Mouse (Mus musculus) spleen, postnatal 36 days (tissue): ENCODE data around the gene Gcgr.
"Not testable (repeated sequence)": the region's sequence is repeated elsewhere in the genome, so short reads cannot be mapped to it uniquely, and the experiment has no call there.

Source experiments
- DNase-seq, 2 experiments: peaks; one replicate each; pipeline ENCODE4 v3.0.0; 2022; ENCODE audit warnings: low spot score in 2 of 2, mixed read lengths in 1 of 2

Gcgr gene

DNA sequence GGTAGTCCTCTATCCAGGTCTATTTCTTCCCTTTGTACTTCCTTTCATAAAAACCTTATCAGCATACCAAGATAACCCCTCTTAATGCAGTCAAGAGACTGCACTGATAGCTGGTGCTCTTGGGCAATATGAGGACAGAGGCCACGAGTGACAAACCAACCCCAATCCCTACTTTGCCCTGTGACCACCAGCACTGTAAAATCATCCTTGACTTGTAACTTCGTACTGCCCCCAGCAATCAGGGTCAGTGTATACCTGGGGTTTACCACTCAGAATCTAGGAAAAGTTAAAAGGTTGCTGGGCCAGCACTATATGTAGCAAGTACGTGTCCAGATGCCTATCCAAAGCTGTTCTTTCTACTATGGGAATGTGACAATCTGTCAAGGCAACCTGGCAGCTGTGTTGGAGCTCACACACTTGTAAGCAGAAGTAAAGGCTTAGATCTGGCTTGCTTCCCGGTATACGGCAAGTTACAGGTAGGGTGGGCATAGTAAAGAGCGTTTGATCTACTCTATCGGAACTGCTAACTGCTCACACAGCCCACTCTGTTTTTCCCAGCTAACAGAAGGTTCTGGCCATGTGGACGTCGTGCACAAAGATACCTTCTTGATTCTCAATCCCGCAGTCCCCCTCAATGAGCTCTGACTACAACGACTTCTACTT lies 41.4 kb downstream of the Gcgr start:
- DNase-seq = no peak

DNA sequence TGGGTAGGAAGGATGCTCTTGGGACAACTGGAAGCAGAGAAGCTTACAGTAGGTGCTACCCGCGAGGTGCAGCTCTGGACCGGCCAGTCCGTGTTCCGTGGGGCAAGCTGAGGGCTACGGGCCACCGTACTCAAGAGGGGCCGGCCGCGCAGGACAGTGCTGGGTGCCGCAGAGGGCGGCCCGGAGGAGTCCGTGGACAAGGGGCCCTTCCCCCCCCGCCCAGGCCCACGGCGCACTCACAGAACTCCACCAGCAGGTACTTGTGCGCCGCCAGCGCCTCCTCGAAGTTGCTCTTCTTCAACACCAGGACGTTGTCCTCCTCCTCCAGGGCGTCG lies 41.9 kb downstream of the Gcgr start:
- DNase-seq = peak in 1 of 2 experiments; percentile 14

DNA sequence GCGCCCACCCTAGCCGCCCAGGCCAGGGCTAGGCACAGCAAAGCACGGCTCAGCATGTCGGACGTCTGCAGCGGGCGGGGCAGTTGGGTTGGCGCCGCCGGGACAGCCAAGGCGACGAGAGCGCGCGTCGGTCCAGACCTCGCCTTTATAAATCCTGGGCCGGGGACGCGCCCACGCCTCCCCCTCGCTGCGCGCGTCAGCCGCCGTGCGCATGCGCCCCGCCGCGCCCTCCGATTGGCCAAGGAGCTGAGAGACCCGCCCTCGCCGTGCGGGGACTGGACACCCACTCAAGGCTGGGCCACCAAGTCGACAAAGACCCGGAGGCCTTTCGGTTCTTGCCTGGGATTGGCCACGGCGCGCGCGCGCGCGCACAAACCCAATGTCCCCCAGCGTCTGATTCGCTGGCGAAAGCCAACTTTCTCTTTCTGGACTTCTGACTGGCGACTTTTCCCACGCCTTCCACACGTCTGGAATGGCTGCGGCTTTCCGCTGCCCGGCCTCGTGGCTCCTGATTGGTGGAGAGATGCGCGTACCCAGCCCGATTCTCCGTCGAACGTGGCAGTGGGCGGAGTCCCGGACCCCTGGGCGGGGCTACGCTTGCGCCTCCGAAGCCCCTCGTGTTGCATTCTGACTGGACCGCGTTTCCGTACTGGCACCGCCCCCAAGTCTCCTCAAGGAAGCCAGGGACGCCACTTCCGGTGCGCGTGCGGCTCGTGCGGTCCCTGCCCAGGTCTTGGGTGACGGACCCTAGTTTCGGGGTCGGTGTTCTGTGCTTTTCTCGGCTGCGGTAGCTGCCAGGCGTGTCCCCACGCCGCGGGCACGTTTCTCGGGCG lies 42.5 kb downstream of the Gcgr start, which contains the start of gene P4hb:
TSS of gene P4hb (minus strand) at position 502 of the 833 bp plus-strand sequence.
- DNase-seq = peak; percentile 99

DNA sequence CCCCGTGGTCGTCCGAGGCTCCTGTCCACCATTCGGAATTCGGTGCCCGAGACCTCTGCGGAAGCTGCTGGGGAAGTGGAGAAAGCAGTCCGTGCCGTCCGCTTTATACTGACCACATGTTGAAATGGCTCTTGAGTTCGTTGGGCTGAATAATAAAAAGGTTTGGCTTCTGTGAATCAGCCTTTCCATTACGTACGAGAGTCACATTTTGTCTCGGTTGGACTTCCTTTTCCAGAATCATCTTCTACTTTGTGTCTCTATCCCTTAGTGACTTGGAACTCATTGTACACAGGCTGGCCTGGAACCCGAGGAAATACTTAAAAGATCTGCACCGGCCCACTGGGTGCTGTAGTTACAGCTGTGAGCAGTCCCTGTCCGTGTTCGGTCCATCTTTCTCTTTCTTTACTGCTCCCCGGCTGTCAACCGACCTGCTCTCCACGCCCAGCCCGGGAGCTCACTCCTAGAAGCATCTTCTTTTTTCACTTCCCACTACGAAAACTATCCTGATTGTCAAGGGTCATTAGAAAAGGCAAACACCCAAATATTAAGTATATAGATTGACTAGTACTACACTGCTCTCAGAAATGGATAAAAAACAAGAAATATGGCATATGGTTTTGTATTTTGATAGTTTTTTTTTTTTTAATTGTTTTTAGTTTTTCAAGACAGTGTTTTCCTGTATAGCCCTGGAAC lies 43.2 kb downstream of the Gcgr start:
- no peak for DNase-seq

DNA sequence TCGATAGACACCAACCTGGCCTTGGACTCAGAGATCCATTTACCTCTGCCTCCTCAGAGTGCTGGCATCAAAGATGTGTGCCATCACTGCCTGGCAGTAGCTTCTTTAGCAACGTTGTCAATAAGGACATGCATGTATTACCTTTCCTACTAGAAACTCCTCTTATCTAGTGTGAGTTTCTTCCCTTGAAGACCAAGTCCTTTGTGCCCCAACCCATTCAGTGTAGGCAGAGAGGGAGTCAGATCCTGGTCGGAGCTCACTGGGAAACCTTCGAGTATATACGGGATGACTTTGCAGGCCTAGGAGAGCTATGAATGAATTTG lies 43.7 kb downstream of the Gcgr start:
- DNase-seq = no peak

DNA sequence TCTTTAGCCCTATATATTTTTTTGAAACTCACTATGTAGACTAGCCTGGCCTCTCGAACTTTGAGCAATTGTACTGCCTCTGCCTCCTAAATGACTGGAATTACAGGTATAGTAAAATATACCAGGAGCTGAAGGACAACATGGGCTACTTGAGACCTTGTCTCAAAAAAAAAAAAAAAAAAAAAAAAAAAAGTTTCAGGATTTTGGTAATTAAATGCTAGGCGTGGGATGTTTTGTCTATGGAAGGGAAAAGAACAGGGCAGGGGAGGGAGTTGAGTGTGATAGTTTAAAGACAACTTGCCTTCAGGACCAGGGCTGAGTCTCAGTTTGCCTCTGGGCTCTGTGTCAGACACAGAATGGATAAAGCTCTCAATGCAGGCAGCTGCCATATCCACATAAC lies 44.5 kb downstream of the Gcgr start:
- DNase-seq = no peak

DNA sequence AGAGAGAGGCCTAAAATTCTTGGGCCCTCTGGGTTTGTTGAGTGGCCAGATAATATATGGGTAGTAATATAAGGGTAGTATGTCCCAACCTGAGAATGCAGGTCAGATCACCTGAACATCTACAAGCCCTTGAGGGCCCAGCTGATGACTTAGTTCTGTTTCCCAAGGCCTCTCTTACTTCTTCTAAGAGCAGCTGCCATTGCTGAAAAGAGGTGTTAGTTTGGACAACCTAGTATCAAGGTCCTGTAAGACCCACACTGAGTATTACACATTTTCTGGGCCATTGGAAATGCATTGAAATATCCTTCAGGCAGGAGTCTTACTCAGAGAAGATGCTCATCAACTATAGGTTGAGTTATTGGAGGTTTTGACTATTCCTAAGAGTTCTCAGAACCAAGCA lies 45.4 kb downstream of the Gcgr start:
- no peak for DNase-seq

DNA sequence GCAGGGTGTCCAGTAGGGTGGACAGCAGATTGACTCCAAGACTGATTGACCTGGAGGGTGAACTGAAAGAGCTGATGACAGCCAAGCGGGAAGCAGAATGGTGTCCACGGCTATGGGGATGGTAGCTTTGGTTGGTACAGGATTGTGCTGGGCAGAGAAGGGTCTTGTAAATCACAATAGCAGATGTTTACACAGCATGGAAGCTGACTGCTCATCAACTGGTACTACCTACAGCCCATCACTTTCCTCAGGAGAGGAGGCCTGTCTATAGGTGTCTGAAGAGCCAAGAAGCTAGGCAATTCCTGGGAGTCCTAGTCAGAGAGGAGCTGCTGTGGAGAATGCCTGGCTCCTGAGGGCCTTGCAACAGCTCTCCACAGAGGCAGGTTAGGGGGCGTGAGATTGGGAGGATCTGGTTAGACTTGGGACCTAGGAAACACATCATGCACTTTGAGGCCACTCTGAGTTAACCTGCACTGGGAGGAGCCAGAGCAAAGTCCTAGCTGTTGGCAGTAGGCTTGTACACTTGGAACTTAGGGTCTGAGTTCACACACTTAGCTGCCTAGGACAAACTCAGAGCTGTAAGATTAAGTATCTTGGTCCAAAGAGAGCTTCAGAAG lies 46.0 kb downstream of the Gcgr start:
- DNase-seq = no peak

DNA sequence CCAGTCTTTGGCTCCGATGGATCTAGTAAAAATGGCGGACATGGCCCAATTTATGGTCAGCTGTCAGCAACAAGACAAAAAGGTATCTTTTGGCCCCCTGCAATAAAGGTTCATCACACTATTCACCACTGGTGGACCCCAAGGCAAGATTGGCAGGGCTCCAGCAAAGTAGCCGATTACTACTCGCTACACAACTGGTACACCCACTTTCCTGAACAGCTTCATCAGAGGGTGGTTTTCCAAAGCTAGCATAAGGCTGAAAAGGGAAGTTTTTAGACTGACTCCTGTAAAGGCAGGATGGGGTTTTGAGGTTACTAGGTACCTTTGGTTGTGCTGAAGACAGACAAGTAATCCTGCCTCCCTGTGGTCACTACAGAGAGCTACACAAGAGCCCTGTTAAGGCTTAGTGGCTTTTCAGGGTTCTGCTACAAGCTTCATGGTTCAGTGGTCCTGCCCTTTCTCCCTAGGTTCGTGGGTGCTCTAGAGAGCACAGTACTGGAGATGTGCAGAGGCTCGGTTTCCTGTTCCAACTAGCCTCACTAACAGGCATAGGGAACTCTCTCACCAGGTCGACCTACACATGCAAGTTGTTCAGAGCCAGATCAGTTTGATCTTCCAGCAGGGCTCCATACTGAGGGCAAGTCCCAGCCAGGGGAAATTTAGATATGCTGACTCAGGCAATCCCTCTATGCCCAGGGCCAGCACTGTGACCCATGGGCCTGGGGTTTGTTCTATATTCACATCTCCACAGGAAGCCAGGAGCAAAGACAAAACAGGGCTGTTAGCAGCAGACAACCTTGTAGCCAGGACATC lies 46.9 kb downstream of the Gcgr start:
- peak; percentile 17 to 25 for DNase-seq

DNA sequence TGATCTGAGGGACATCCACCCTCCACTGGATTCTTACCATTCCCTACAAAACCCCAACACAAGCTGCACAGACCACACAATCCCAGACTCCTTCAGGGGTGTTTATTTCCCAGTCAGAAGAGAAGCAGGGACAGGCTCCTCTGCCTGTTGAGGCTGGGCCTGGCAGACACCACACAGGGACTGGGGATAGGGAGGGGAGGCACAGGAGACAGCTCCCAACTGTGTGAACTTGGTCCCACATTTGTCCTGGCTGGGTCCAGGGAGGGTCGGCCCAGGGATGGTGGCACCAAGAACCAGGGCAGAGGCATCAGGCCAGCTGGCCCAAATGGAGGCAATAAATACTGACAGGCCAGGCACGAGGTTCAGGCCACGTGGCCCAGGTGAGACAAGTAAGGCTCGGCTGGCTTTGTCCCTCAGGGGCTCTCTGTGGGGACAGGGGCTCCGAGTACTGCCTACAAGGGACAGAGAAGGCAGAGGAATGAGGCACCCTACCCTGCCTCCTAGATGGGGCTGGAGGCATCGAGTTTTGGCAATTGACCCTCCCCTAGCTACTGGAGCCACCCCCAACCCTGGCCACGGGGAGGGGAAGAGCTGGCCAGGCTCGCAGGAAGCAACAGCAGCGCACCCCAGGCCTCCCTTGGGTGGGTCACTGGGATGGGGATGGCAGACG lies 47.7 kb downstream of the Gcgr start:
- DNase-seq = no peak

DNA sequence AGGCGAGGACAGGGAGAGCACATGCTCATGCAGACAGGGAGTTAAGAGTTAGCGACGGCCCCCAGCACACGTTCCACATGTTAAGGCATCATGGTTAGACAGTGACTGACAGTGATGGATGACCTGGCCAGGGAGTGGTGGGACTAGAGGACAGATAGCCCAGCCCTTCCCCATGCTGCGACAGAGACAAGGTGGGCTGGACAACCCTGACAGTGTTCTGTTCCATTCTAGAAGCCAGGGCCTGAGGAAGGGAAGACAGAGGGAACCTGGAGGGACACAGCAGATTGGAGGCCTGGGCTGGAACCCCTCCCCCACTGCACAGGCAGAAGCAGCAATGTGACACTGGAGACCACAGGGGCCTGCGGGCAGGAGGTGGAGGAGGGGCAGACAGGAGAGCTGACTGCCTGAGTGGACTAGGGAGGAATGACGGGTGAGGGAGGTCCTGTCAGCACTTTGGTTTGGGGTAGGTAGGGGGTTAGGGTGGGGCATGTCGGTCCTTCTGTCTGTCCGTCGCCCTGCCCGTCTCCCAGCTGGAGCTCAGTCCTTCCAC lies 48.3 kb downstream of the Gcgr start:
- no peak for DNase-seq

DNA sequence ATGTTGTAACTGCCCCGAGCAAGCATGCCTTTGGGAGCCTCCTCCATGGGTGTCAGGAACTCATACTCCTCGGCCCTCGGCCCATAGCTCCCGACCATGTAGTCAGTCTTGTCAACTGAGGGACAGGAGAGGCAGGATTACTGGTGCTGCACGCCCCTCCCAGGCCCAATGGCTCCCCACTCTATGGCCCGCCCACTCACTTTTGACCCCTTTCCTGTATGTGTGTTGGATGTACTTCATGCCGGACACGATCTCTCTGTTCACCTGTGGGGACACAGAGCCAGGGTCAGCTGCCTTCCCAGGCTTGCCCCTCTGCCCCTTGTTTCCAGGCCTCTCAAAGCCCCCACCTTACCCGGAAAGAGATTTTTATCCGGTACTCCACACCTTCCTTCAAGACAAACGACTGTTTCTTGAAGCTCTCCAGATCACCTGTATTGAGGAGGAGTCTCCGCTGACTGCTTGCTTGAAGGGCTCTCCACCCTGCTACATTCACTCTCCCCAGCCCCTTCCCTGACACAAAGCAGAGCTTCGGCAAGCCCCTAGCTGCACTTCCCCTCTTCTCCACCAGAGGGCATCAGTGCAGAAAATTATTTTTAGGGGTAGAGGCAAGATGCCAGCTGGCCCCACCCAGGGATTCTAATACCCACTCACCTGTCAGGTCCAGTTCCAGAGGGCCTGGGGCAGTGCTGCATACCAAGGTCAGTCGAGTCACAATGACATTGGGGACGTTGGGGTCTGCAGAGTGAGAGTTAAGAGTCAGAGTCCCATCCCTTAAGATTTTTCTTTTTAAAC lies 49.0 kb downstream of the Gcgr start:
- DNase-seq = peak; percentile 65 to 73

DNA sequence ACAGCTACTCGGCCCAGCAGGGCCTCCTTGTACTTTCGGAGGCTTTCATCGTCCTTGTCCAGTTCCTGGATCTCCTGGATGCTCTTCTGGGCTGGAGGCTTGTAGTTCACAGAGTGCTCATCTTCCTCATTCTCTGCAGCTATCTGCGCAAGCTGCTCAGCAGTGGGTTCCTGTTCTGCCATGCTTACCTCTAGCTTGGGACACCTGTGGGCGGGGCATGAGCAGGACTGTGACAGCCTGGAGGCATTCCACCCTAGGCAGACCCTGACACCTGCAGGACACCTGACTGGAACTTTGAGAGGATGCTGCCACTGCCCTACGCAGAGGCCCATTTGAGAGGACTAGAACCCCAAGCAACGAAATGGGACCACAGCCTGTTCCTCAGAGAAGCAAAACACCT lies 49.7 kb downstream of the Gcgr start:
- peak; percentile 48 to 52 for DNase-seq

DNA sequence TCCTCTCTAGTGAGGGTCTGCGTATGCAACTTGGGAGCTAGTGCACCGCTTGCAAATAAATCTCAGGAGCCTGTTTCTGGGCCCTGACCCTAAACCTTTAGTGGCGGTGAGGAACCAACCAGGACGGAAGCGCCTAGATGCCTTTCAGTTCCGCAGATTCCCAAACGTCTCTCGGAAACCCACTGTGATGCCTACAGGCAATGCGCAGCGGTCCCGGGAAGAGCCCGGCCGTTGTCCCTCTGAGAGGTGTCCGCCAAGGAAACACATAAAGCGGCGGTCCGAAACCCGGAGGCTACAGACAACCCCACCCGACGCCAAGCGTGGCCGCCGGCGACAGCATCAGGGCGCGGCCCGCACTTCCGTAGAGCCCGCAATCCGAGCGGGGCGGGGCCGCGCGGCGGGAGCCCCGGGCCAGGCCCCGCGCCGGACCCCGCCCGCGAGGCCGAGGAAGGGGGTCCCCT lies 50.4 kb downstream of the Gcgr start:
- peak; percentile 48 for DNase-seq

DNA sequence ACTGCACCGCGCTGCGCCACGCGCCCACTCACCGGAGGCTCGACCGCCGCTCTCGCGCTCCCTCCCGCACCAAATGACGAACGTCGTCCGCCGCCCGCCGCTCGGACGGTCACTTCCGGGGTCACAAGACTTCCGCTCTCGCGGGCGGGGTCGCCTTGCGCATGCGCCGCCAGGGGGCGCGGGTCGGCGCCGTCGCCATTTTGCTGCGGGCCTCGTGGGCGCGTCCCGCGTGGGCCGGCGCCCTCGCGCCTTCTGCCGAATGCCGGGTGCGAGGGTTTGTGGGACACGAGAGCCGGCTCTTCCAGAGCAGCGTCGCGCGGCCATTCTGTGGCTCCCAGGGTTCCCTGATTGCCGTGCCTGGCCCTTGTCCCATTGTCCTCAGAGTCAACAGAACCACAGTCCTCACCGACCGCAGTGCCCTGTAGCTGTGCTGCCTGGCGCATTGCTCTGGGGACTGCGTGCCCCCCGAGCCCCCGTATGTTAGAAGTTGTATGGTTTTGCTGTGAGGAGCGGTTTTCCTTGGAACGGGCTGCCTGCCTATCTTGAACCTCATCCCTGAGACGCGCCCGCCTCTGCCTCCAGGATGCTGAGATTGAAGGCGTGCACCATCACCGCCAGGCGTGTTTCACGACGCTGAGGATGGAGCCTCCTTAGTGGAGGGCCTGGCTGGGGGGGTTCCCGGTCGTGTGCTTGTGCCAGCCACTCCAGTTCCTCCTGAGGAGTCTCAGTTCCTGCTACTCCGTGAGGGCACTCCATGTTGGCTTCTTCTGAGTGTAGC lies 51.2 kb downstream of the Gcgr start, which contains the start of gene Arhgdia:
TSS of gene Arhgdia (minus strand) at position 135 of the 778 bp plus-strand sequence.
- peak; percentile 84 to 88 for DNase-seq

DNA sequence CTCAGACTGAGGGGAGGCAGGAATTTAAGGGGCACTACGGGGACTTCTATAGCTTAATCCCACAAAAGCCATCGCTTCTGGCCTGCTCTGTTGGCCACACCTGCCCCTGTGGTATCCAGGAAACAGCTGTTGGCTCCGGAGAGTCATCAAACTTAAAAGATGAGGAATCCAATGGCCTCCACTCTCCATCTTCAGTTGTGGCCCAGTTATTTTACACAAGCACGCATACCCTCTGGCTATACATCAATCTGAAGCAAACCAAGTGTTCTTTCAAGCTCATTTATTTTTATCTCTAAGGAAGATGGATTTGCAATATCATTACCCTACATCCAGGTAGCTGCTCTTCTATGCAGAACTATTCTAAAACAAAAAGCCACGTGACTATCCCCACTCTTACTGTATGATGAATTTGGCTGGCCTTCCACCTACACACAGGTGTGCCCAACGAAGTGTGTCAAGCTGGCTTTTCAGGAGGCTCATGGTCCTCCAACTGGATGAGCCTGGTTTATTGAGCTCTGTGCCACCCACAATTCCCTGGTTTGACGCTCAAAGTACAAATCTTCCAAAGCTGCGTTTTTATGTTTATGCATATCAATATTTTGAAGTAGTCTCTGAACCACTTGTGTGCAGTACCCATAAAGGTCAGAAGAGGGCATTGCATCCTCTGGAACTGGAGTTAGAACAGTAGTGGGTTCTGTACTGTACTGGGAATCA lies 51.9 kb downstream of the Gcgr start:
- peak; percentile 37 to 54 for DNase-seq

DNA sequence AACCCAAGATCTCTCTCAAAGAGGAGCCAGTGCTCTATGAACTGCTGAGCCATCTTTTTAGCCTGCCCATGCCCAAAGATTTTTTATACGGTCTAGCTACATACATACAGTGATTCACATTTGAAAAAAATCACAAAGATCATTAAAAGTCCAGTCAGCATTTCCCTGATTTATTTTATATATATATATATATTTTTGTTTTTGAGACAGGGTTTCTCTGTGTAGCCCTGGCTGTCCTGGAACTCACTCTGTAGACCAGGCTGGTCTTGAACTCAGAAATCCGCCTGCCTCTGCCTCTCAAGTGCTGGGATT lies 52.4 kb downstream of the Gcgr start:
- DNase-seq = not testable (repeated sequence)

DNA sequence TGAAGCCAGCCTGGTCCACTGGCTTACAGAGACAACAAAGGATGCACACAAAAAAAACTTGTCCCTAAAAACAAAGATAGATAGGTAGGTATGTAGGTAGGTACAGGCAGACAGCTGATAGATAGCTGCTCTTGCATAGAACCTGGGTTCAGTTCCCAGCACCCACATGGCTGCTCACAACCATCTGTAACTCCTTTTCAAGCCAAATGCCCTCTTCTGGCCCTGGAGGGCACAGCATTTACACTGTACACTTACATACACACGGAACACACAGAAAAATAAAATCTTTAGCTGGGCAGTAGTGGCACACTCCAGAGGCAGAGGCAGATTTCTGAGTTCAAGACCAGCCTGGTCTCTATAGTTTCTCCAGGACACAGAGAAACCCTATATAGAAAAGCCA lies 53.4 kb downstream of the Gcgr start:
- no peak for DNase-seq
